Mouse (Mus musculus) spleen, postnatal 10 days (tissue): ENCODE measurements around the gene Mgat4b.

Experiments used
- DNase-seq, 2 experiments: peaks; one replicate each; pipeline ENCODE4 v3.0.0; 2021 to 2022; ENCODE audit warnings: low spot score in 2 of 2

The Mgat4b gene

GRCm38 (mm10) chr11:50225611-50226378 is 15.1 kb downstream of the Mgat4b start:
- DNase-seq, result peak; percentile 69 to 70

GRCm38 (mm10) chr11:50226406-50226805 is 15.7 kb downstream of the Mgat4b start:
- DNase-seq, result peak; percentile 27 to 63

- peak in 1 of 2 experiments; percentile 19 for DNase-seq
Observed at GRCm38 (mm10) chr11:50227226-50227625, 16.5 kb downstream of the Mgat4b start.

- no peak for DNase-seq
Observed at GRCm38 (mm10) chr11:50227736-50228135, 17.0 kb downstream of the Mgat4b start.

GRCm38 (mm10) chr11:50228772-50229171 is 18.1 kb downstream of the Mgat4b start:
- peak in 1 of 2 experiments; percentile 26 for DNase-seq

- DNase-seq, result peak in 1 of 2 experiments; percentile 22
Observed at GRCm38 (mm10) chr11:50229252-50229910, 18.7 kb downstream of the Mgat4b start.

GRCm38 (mm10) chr11:50230481-50231304 is 20.0 kb downstream of the Mgat4b start:
- DNase-seq, result peak in 1 of 2 experiments; percentile 32

GRCm38 (mm10) chr11:50231411-50231810 is 20.7 kb downstream of the Mgat4b start:
- peak; percentile 57 to 78 for DNase-seq

- DNase-seq, result peak in 1 of 2 experiments; percentile 25
Observed at GRCm38 (mm10) chr11:50233022-50233421, 22.3 kb downstream of the Mgat4b start.

- peak in 1 of 2 experiments; percentile 58 for DNase-seq
Observed at GRCm38 (mm10) chr11:50233993-50234392, 23.3 kb downstream of the Mgat4b start.

- no peak for DNase-seq
Observed at GRCm38 (mm10) chr11:50234606-50235005, 23.9 kb downstream of the Mgat4b start.

- DNase-seq, result peak; percentile 79 to 95
Observed at GRCm38 (mm10) chr11:50236540-50236936, 25.8 kb downstream of the Mgat4b start.

GRCm38 (mm10) chr11:50236937-50237835 is 26.5 kb downstream of the Mgat4b start:
- peak in 1 of 2 experiments; percentile 51 for DNase-seq

- peak in 1 of 2 experiments; percentile 35 for DNase-seq
Observed at GRCm38 (mm10) chr11:50238324-50238723, 27.6 kb downstream of the Mgat4b start, which contains the start of gene Ltc4s. TSS of gene Ltc4s (minus strand) at chr11:50238616.

GRCm38 (mm10) chr11:50238821-50239791 is 28.4 kb downstream of the Mgat4b start:
- no peak for DNase-seq

- no peak for DNase-seq
Observed at GRCm38 (mm10) chr11:50240235-50240911, 29.7 kb downstream of the Mgat4b start.

GRCm38 (mm10) chr11:50243926-50244325 is 33.2 kb downstream of the Mgat4b start:
- DNase-seq, result no peak

- DNase-seq, result no peak
Observed at GRCm38 (mm10) chr11:50245269-50245668, 34.6 kb downstream of the Mgat4b start.
